Mouse (Mus musculus): ENCODE results near the gene Slc7a4. TPM values are rescaled to one million over a fixed set of nuclear protein-coding genes. Genes with fewer than 3 reads are reported as not detected.

Gene Slc7a4
- polyA plus RNA-seq, 1 experiment: 27.5 TPM

DNA sequence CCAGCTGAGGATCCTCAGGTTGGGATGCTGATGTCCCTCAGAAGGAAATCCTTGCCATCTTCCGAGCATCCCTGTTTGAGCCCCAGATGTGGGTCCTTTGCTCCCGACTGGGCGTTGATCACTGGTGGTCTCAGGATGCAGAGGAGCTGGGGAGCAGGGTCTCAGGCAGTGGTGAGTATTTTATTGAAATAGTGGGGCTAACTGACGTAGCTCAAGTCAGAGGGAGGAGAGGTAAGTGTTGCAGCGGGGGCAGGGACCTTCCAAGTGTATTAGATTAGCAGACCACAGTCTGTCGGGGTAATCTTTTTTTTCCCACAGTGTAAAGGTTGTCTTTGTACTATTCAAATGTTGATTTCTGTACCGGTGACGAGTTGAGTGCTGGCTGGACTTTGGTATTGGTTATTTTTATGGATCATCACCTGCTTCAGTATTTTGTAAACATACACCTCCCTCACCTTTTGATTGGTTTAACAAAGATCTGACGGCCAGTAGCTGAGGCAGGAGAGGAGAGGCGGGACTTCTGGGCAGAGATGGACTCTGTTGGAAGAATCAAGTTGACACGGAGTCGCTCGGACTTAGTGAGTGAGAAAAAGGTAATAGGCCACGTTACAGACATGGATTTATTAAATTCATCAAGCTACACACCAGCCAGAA, 50.2 kb downstream of the Slc7a4 start:
- DNase-seq (ENCODE audit: low read depth): no peak

DNA sequence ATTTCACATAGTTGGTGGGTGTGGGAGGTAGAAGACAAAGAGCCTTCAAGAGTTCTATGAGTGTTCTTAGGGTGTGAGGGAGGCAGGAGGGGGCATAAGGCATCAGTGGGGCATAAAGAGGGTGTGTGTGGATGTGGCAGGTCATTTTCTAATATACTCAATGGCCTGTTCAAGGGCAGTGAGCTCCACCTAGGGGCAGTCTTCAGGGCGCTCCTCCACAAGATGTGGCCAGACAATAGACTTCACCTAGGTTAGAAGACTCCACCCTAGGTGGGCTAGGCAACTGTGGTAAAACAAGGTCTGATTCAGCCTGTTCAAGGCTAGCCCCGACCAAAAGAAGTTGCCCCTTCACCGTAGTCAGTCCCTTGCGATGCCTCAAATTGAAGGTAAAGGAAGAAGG, 50.7 kb downstream of the Slc7a4 start:
- peak; percentile 25; the same call in 1 of the 2 replicates for TF ChIP-seq CTCF (IDR thresholded peaks at IDR 0.05; ENCODE audit: borderline replicate concordance, extremely low read depth, insufficient read depth, insufficient read length)
- TF ChIP-seq POLR2A (IDR thresholded peaks at IDR 0.05; ENCODE audit: borderline replicate concordance, extremely low read depth, insufficient read depth, insufficient read length, poor library complexity, severe bottlenecking): no peak
- DNase-seq (ENCODE audit: low read depth): peak; percentile 35

More for the DNA sequence above, 50.2 kb downstream of the Slc7a4 start:
- no peak for TF ChIP-seq CTCF (IDR thresholded peaks at IDR 0.05; ENCODE audit: borderline replicate concordance, extremely low read depth, insufficient read depth, insufficient read length)

DNA sequence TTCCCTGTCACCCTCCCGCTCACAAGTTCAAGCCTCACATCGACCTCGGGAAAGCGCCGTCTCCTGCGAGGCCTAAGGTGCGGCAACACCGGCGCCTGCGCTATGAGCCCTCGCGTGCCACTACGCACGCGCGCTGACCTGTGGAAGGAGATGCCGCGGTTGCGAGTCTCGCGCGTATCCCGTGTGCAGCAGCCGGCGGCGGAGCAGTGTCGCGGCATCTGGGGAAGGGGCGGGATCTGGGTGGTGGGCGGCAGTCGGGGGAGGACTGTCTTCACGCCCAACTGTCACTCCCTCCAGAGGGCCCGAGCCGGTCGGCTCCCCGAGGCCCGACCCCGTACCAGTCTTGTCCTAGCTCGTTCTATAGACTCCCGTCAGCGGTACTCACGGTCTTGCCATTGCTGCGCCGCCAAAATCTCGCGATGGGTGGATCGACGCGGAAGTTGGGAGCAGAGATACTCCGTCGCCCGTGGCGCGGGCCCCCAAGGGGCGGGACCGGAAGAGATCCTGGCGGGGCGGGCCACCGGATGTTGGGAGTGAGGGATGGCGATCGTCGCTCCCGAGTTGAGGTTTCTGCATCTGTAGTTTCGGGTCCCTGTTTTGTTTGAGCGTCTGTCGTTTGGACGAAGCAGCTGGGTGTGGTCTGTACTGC, 52.2 kb downstream of the Slc7a4 start, which contains the start of gene Thap7:
Thap7 (minus strand) TSS at position 497 of the 649 bp plus-strand sequence.
- peak; percentile 88; the same call in 1 of the 2 replicates for TF ChIP-seq POLR2A (IDR thresholded peaks at IDR 0.05; ENCODE audit: borderline replicate concordance, extremely low read depth, insufficient read depth, insufficient read length, poor library complexity, severe bottlenecking)
- no peak for TF ChIP-seq CTCF (IDR thresholded peaks at IDR 0.05; ENCODE audit: borderline replicate concordance, extremely low read depth, insufficient read depth, insufficient read length)
- DNase-seq (ENCODE audit: low read depth): peak; percentile 99

DNA sequence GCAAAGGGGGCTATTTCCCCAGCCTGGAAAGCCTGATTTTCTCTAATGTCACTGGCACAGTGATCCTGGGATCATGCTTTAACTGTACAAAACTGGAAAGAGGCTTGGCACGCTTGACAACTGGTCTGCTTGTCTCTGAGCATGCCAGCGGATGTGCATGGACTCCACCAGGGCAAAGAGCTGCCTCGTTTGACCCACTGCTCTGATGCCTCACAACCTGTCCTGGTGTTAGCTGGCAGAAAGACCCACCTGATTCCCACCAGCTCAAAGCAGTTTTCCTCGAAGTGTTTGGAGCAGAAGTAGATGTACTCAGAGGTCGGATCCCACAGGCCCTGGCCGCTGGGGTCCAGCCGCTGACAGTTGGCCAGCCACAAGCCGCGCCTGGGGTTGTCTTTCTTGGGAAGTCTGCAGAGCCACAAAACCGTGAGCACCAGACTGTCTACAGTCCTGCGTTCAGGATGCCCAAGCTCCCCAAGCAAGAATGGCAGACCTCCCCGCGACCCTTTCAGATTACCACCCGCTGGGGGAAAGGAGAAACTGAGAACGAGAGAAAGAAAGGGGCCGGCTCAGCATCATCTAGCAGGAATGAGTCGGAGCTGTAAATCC, 52.9 kb downstream of the Slc7a4 start:
- TF ChIP-seq CTCF (IDR thresholded peaks at IDR 0.05; ENCODE audit: borderline replicate concordance, extremely low read depth, insufficient read depth, insufficient read length) (no peak), POLR2A (IDR thresholded peaks at IDR 0.05; ENCODE audit: borderline replicate concordance, extremely low read depth, insufficient read depth, insufficient read length, poor library complexity, severe bottlenecking) (no peak)
- no peak for DNase-seq (ENCODE audit: low read depth)

DNA sequence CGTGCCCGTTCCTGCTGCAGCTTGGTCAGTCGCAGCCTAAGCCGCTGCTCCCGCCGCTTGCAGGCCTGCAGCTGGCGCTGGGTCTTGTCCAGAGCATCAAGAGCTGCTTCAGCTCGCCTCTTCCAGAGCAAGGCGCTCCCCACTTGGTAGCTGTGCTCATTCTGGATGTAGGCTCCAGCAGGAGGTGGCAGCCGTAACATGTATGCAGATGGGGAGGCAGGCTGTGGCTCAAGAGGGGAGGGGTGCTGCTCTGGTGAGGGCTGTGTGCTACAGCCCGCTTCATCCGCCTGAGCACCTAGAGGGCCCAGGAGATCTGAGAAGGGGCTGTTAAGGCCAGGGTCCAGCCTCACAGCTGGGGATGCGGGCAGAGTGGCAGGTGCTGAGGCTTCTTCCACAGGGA, 54.7 kb downstream of the Slc7a4 start:
- peak; percentile 6 for DNase-seq (ENCODE audit: low read depth)
- no peak for TF ChIP-seq CTCF (IDR thresholded peaks at IDR 0.05; ENCODE audit: borderline replicate concordance, extremely low read depth, insufficient read depth, insufficient read length)
- TF ChIP-seq POLR2A (IDR thresholded peaks at IDR 0.05; ENCODE audit: borderline replicate concordance, extremely low read depth, insufficient read depth, insufficient read length, poor library complexity, severe bottlenecking): no peak

DNA sequence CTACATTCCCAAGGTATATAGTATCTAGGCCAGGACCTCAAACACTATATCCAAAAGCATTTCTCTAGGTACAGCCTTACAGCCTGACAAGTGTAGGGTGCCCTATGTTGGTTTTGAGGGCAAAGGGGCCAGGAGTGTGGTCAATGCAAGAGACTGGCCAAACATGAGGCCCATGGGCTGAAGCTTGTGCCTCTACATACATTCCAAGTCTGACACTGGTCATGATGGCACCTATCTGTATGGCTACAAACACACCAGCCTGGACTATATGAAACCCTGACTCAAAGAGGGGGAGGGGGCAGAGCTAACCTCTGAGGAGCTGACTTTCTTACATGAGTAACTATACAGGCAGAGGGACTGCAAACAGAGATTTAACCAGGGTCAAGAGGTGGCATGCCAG, 55.4 kb downstream of the Slc7a4 start:
- DNase-seq (ENCODE audit: low read depth): no peak
- TF ChIP-seq POLR2A (IDR thresholded peaks at IDR 0.05; ENCODE audit: borderline replicate concordance, extremely low read depth, insufficient read depth, insufficient read length, poor library complexity, severe bottlenecking): no peak
- TF ChIP-seq CTCF (IDR thresholded peaks at IDR 0.05; ENCODE audit: borderline replicate concordance, extremely low read depth, insufficient read depth, insufficient read length): no peak

DNA sequence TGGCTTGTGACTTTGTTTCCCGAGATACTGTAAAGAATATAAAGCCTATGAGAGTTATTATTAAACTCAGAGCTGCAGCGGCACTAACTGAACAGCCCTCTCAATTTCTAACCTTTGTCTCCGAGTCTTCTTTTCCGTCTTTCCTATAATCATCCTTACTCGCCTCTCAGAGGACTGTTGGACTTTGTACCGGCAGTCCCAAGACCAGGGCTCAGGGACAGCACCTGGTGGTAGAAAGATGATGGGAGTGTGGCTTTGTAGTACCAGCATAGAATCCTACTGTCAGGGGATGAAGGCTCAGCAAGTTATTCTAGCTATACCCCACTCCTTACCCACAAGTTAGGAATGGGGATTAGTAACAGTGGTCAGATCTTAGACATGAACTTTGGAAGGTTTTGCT, 56.8 kb downstream of the Slc7a4 start:
- TF ChIP-seq POLR2A (IDR thresholded peaks at IDR 0.05; ENCODE audit: borderline replicate concordance, extremely low read depth, insufficient read depth, insufficient read length, poor library complexity, severe bottlenecking) (no peak), CTCF (IDR thresholded peaks at IDR 0.05; ENCODE audit: borderline replicate concordance, extremely low read depth, insufficient read depth, insufficient read length) (no peak)
- no peak for DNase-seq (ENCODE audit: low read depth)

DNA sequence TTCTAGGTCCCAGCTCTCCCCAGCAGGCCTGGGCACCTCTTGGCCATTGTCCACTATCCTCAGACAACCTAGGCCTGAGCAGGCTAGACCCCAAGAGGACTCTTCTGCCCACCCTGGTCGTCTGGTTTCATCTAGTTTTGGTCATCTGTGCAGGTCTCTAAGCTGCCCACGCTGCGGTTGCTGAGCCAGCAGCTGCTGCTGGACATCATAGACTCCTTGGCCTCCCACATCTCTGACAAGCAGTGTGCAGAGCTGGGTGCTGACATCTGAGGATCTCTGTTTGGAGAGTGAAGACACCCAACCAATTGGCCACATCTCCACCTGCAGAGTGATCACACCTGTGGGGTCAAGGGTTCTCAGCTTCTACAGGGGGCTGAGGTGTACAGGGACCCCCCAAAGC, 57.5 kb downstream of the Slc7a4 start:
- no peak for TF ChIP-seq CTCF (IDR thresholded peaks at IDR 0.05; ENCODE audit: borderline replicate concordance, extremely low read depth, insufficient read depth, insufficient read length)
- no peak for TF ChIP-seq POLR2A (IDR thresholded peaks at IDR 0.05; ENCODE audit: borderline replicate concordance, extremely low read depth, insufficient read depth, insufficient read length, poor library complexity, severe bottlenecking)
- no peak for DNase-seq (ENCODE audit: low read depth)

DNA sequence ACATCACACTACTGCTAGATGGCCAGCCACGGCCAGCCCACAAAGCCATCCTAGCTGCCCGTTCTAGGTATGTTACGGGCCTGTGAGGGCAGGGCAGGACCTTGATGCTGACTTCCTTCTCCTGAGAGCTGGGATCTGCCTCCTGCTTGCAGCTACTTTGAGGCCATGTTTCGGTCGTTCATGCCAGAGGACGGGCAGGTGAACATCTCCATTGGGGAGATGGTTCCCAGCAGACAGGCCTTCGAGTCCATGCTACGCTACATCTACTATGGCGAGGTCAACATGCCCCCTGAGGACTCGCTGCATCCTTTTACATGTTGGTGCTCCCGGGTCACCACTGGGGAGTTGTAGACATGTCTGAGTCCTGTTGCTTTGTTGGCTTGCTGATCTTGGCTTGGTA, 58.9 kb downstream of the Slc7a4 start:
- TF ChIP-seq CTCF (IDR thresholded peaks at IDR 0.05; ENCODE audit: borderline replicate concordance, extremely low read depth, insufficient read depth, insufficient read length) (no peak), POLR2A (IDR thresholded peaks at IDR 0.05; ENCODE audit: borderline replicate concordance, extremely low read depth, insufficient read depth, insufficient read length, poor library complexity, severe bottlenecking) (no peak)
- DNase-seq (ENCODE audit: low read depth): no peak

Other genes starting within 250 kb of the Slc7a4 start
- 9.5 and 19.6 TPM in 2 replicates for gene Snap29, start 177.2 kb downstream of the Slc7a4 start, polyA plus RNA-seq (2012; rRNA removed)
- gene Pi4ka, start 176.9 kb downstream of the Slc7a4 start, polyA plus RNA-seq (2012; rRNA removed): 131 and 151 TPM in 2 replicates
- 58.5 and 66.4 TPM in 2 replicates for gene Crkl, start 131.2 kb downstream of the Slc7a4 start, polyA plus RNA-seq (2012; rRNA removed)
- gene Aifm3, start 93.6 kb downstream of the Slc7a4 start, polyA plus RNA-seq (2012; rRNA removed): 16.6 and 17.4 TPM in 2 replicates
- 309 and 395 TPM in 2 replicates for gene Lztr1, start 74.5 kb downstream of the Slc7a4 start, polyA plus RNA-seq (2012; rRNA removed)
- 75.1 and 103 TPM in 2 replicates for gene Thap7, start 52.1 kb downstream of the Slc7a4 start, polyA plus RNA-seq (2012; rRNA removed)
- gene Lrrc74b, start 22.0 kb downstream of the Slc7a4 start, polyA plus RNA-seq (2012; rRNA removed): 0.47 and 0.78 TPM in 2 replicates
- gene P2rx6, start 21.3 kb downstream of the Slc7a4 start, polyA plus RNA-seq (2012; rRNA removed): 1.4 and 1.8 TPM in 2 replicates
- gene Smpd4, start 36.1 kb upstream of the Slc7a4 start, polyA plus RNA-seq (2012; rRNA removed): 98.5 and 120 TPM in 2 replicates
- gene Ccdc74a, start 63.3 kb upstream of the Slc7a4 start, polyA plus RNA-seq (2012; rRNA removed): 6.1 and 8.5 TPM in 2 replicates
- 65.0 and 87.3 TPM in 2 replicates for gene Med15, start 149.7 kb upstream of the Slc7a4 start, polyA plus RNA-seq (2012; rRNA removed)
- gene Klhl22, start 176.4 kb upstream of the Slc7a4 start, polyA plus RNA-seq (2012; rRNA removed): 109 and 116 TPM in 2 replicates
- 11.8 and 15.5 TPM in 2 replicates for gene Scarf2, start 214.1 kb upstream of the Slc7a4 start, polyA plus RNA-seq (2012; rRNA removed)
- 2.3 and 3.7 TPM in 2 replicates for gene B830017H08Rik, start 249.9 kb upstream of the Slc7a4 start, polyA plus RNA-seq (2012; rRNA removed)

All from brain, embryonic 14.5 days (tissue).